Mouse (Mus musculus) left cerebral cortex, adult 9 months (tissue): ENCODE data around the gene Zfp786.

Experiments
- DNase-seq, 2 experiments: peaks; one replicate each; pipeline ENCODE4 v3.0.0; 2022; ENCODE audit warnings: low spot score in 2 of 2

Gene Zfp786

GRCm38 (mm10) chr6:47781091-47781968 lies 49.3 kb downstream of the Zfp786 start:
- DNase-seq: peak; percentile 60 to 63

- DNase-seq: no peak
Measured at GRCm38 (mm10) chr6:47780576-47781013, 50.1 kb downstream of the Zfp786 start.

GRCm38 (mm10) chr6:47771760-47772159 lies 58.9 kb downstream of the Zfp786 start:
- DNase-seq: peak in 1 of 2 experiments; percentile 4

GRCm38 (mm10) chr6:47771113-47771512 lies 59.6 kb downstream of the Zfp786 start:
- DNase-seq: peak in 1 of 2 experiments; percentile 1

GRCm38 (mm10) chr6:47769861-47770260 lies 60.8 kb downstream of the Zfp786 start:
- peak in 1 of 2 experiments; percentile 51 for DNase-seq
